Mouse (Mus musculus) frontal cortex, postnatal 36 days (tissue): ENCODE measurements at regions not wholly inside any gene's neighbourhood (a gene's known extent, or its start where the extent isn't known, plus 50 kb on each side); places are given as distances from the start of the nearest gene placed in this dataset.
"Not testable (repeated sequence)": the region's sequence is repeated elsewhere in the genome, so short reads cannot be mapped to it uniquely, and the experiment has no call there.

ENCODE experiments used
- DNase-seq, 2 experiments: peaks; one replicate each; pipeline ENCODE4 v3.0.0; 2022; ENCODE audit warnings: low spot score in 2 of 2

DNA sequence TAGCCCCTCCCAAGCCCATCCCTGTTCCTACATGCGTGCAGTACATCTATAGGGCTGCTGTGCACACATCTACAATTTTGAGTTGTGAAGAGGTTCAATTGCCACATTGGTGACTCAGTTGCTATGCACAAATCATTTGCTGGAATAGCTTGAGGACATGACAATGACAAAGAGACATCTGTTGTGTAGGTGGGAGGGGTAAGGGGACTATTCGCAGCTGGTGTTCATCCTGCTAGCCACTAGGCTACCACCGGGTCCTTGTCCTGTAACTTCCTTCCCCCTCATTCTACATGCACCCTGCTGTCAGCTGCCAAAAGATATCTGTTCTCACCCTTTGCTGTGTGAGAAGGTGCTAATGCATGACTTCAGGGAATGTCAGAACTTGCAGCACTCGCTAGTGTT lies 1117.7 kb upstream of the Arrdc3 start:
- peak; percentile 13 to 15 for DNase-seq

DNA sequence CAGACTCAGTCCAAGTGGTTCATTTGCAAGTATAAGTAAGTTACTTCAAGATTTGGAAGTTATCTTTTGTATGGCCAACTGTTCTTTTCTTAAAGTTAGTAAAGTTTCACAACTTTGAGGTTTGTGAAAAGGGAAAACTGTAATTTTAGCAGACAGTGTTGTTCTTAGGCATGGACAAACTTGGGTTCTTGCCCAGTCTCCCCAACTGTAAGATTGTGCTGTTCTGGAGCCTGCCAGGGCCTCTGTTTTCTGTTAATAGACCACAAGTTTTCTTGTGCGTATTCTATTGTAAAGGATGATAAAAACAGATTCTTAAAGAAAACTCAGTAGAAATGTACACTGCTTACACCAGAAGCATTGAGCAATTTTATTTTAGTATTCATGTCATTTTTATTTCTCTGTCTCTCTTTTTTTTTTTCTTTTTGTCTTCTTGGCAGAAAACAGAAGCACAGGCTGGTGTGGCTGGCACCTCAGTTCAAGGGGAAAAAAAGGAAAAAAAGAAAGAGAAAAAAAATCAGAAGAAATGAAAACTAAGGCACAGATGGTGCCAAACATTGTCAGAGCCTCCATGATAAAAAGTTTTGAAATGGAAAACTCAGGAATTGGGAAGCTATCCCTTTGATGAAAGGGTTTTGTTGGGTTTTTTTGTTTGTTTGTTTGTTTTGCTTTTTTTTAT lies 1098.1 kb upstream of the Arrdc3 start:
- DNase-seq: peak; percentile 28 to 66

DNA sequence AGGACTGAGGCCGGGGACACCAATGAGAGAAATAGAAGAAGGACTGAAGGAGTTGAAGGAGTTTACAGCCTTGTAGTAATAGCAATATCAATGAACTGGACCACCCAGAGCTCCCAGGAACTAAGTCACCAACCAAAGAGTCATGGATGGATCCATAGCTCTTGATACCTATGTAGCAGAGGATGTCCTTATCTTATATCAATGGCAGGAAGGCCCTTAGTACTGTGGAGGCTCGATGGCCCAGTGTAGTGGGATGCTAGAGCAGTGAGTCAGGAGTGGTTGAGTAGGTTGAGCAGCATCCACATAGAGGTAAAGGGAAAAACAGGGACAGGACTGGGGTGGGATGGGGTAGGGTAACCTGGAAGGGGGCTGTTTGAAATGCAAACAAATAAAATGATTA lies 1081.6 kb upstream of the Arrdc3 start:
- DNase-seq: no peak

DNA sequence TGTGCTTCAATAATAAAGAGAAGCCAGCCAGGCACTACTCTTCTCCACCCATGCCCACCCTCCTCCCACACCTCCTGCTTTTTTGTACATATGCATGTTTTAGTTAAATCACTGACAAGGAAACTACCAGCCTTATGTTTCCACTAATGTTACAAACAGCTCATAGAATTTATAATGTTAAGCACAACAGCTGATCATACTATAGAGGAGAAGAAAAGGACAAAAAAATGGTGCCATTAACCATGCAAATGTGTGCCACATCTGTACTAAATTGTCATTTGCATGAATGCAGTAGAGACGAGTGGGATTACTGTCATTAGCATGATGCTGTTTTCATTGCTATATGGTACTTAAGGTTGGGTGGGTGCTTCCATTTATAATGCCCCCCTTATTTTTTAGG lies 1047.6 kb upstream of the Arrdc3 start:
- DNase-seq: no peak

DNA sequence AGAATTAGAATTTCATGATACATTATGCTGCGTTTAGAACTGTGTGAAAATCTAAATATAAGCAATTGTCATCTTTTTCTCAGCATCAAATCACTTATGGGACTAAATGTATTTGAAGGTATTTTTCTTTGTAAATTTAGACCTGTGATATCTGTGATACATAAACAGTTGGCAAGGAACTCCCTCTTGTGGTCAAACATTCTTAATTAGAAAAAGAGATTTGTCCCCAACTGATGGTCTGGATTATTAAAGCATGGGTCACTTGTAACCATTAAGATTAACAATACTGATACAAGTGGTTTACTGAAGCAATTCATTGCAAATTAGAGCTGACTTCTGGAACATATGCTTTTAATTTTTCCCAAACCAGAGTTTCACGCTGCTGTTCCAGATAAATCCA lies 1038.4 kb upstream of the Arrdc3 start:
- DNase-seq: no peak

DNA sequence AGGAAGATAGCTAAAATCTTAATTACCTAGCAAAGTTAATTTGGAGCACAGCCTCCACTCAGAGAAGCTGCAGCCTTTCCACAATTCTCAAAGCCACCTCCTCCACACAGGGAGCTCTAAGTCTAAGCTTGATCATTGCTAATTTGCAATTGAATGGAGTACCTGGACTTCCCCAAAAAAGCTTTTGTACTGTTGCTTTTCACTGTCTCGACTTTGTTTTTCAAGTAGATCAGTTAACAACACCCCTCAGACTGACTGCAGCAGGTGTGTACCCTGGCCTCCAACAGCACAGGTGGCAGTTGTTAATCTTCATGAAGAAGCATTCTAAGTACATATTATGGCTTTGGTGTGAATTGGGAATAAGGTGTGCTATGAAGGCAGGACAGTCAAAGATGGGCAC lies 1015.7 kb upstream of the Arrdc3 start:
- not testable (repeated sequence) for DNase-seq

DNA sequence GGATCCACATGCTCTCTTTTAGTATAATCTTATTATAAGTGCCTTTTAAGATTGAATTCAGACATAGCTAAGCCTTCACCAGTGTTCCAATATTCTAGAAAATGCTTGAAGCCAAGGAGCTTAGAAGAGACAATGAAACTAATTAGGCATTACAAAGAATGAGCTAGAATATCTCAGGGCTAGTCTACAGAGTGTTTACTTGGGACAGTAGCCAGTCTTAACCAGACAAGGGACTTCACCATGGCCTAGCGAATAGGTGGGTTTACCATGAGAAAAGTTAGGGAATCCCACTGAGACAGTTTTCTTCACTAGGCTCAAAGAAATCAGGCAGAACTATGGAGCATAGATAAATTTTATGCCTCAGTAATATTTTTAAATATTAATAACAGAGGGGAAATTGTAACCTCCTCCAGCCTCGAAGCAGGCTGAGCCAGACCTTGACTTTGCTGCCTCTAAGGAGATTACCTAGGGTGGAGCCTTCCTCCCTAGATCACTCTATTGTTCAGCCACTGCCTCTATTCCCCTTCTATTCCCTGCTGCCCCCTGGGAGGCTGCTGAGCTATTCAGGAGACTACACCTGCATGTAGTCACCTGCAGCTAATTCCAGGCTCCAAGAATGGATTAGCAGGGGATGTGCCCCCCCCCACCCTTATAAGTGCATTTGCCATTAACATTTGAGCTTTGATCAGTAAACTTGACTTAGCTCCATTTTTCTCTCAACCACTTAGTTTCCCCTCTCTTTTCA lies 1014.5 kb upstream of the Arrdc3 start:
- no peak for DNase-seq

DNA sequence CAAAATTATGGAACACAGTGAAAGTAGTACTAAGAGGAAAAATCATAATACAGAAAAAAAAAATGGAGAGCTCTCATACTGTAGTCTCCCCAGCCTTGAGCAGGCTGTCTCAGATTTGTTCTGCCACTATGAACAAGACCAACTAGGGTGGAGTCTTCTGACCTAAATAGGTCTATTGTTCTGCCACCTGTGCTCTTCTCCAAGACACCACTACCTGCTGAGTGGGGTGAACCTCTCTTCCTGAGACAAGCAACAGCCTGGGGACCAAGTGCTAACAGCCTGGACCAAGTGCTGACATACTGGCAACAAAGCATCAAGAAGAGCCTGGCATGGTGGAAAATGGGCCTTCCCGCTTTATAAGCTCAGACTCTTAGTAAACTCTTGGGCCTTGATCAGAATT lies 1003.0 kb upstream of the Arrdc3 start:
- DNase-seq: no peak

DNA sequence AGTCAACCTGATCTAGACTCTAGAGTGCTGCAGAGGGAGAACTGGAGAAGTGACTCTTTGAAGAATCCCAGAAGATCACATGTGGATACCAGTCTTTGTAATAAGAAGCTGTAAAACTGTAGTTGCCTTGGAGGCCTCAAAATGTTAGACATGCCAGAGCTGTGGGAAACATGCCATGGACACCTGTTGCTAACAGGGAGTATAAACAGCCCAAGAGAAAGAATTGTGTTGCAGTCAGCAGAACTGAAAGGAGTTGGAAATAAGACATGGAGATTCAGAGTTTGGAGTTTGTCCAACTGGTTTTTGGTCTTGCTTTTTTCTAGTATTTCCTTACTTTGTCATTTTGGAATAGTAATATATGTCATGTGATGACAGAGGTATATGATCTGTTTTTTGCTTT lies 997.2 kb upstream of the Arrdc3 start:
- DNase-seq: no peak

DNA sequence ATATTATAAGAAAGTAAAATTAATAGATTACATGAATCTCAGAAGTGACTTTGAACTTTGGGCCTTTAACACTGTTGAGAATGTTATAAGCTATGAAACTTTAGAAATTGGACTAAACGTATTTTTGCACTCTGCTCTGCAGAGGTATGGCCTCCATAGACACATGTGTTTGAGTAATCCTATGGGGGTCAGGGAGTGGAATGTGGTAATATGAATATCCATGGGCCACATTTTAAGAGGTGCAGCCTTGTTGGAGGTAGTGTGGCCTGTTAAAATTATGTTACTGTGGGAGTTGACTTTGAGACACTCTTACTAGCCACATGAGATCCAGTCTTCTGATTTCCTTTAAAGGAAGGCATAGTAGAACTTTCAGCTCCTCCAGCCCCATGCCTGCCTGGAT lies 996.8 kb upstream of the Arrdc3 start:
- no peak for DNase-seq
